Mouse (Mus musculus) lung, embryonic 16.5 days (tissue): Measurements from ENCODE around the gene Fndc3a. TPM values are rescaled to one million over a fixed set of nuclear protein-coding genes. Genes with fewer than 3 reads are reported as not detected.

Source experiments
- ATAC-seq: fragments of 200-750 bp; cut with Nextera tagmentation; 2 replicates; pipeline ENCODE4 v1.8.0; 2017; ENCODE audit warnings: low read depth, mild to moderate bottlenecking, moderate library complexity
- H3K27ac ChIP-seq: fragments of 300-500 bp; sonication (generic); 2 replicates; pipeline ENCODE4 v1.5.1; 2014; ENCODE audit warnings: mild to moderate bottlenecking, control low read depth, low read length
- H3K27me3 ChIP-seq: fragments of 300-500 bp; sonication (generic); 2 replicates; pipeline ENCODE4 v1.6.1; 2014; ENCODE audit warnings: low read depth, low read length, mixed read lengths; ENCODE audit not compliant: control insufficient read depth, insufficient read depth
- H3K36me3 ChIP-seq: fragments of 300-500 bp; sonication (generic); 2 replicates; pipeline ENCODE4 v1.6.1; 2014; ENCODE audit warnings: low read length; ENCODE audit not compliant: control insufficient read depth, insufficient read depth
- H3K4me1 ChIP-seq: fragments of 300-500 bp; sonication (generic); replicated peaks from 2 replicates; pipeline ENCODE4 v1.6.1; 2014; ENCODE audit warnings: low read length, mixed read lengths; ENCODE audit not compliant: control insufficient read depth, insufficient read depth
- H3K4me2 ChIP-seq: fragments of 300-500 bp; sonication (generic); 2 replicates; pipeline ENCODE4 v1.6.1; 2014; ENCODE audit warnings: low read depth, low read length, control low read depth
- H3K4me3 ChIP-seq: fragments of 300-500 bp; sonication (generic); 2 replicates; pipeline ENCODE4 v1.5.1; 2014; ENCODE audit warnings: mild to moderate bottlenecking, low read length, control low read depth
- H3K9ac ChIP-seq: fragments of 300-500 bp; sonication (generic); 2 replicates; pipeline ENCODE4 v1.6.1; 2014; ENCODE audit warnings: low read length, control low read depth
- H3K9me3 ChIP-seq: fragments of 300-500 bp; sonication (generic); 2 replicates; pipeline ENCODE4 v1.6.1; 2016; ENCODE audit warnings: low read length; ENCODE audit not compliant: control insufficient read depth
- WGBS: fragments of 180-500 bp; shearing (Covaris S2); extraction: QIAGEN DNeasy Blood & Tissue Kit; methylation state at CpG from one replicate; pipeline ENCODE4 v1.1.7; 2014; 5-methylcytosine and 5-hydroxymethylcytosine counted together
- polyA plus RNA-seq: library from polyadenylated mRNA; unstranded; fragments of >200 nt; fragmentation: Nextera tagmentation; extraction: Ambion mirVana; gene quantifications from 2 replicates; pipeline ENCODE4 v1.2.1, GENCODE M21; 2015

Gene Fndc3a
- polyA plus RNA-seq, 1 experiment from 2014 or later, result 36.0 TPM

- H3K9me3 ChIP-seq, result no peaks in the 10 kb centered on the region
Measured at GRCm38 (mm10) chr14:72625411-72625810, 84.4 kb downstream of the Fndc3a start.

DNA sequence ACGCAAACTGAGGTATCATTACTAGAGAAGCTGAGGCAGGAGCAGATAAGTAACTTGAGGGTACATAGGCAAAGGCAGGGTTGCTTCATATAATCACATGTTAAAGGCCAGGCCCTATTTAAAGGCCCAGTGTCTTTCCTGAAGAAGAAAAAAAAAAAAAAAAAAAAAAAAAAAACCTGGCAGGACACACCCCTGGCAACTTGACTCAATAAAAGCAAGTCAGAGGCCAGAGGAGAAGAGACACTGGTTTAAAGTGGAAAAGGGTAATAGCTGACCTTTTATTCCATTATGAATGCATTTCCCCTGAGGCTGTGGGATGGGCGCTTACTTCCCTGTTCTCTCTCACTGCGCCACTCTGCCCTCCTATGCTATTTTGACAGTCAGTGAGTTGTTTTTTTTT, 105.7 kb downstream of the Fndc3a start:
- no peak overlapping the region for H3K27ac ChIP-seq
- H3K4me3 ChIP-seq, result no peak overlapping the region
- H3K9ac ChIP-seq, result no peak overlapping the region
- H3K36me3 ChIP-seq, result no peaks in the 10 kb centered on the region
- H3K4me1 ChIP-seq, result peaks cover 8% of the 10 kb centered on the region
- ATAC-seq, result no peak
- 93% methylated on average over 3 of the region's 3 CpGs for WGBS
- no peaks in the 10 kb centered on the region for H3K9me3 ChIP-seq
- no peaks in the 10 kb centered on the region for H3K27me3 ChIP-seq
- H3K4me2 ChIP-seq, result no peak overlapping the region

More at GRCm38 (mm10) chr14:72625411-72625810, 84.4 kb downstream of the Fndc3a start:
- H3K4me3 ChIP-seq, result no peak overlapping the region
- H3K9ac ChIP-seq, result no peak overlapping the region
- H3K27me3 ChIP-seq, result no peaks in the 10 kb centered on the region
- H3K4me2 ChIP-seq, result no peak overlapping the region
- no peak for ATAC-seq
- H3K36me3 ChIP-seq, result no peaks in the 10 kb centered on the region
- H3K27ac ChIP-seq, result no peak overlapping the region
- no peaks in the 10 kb centered on the region for H3K4me1 ChIP-seq

- peak overlapping the region; percentile 81 for H3K27ac ChIP-seq
- H3K9ac ChIP-seq, result peak overlapping the region; percentile 74
- peak; percentile 11; the same call in 1 of the 2 replicates for ATAC-seq
- 1% methylated on average over 8 of the region's 8 CpGs for WGBS
- H3K27me3 ChIP-seq, result no peaks in the 10 kb centered on the region
- H3K36me3 ChIP-seq, result no peaks in the 10 kb centered on the region
- no peaks in the 10 kb centered on the region for H3K9me3 ChIP-seq
- H3K4me3 ChIP-seq, result peak overlapping the region; percentile 65
- H3K4me1 ChIP-seq, result peaks cover 8% of the 10 kb centered on the region
- H3K4me2 ChIP-seq, result peak overlapping the region; percentile 60
Measured at GRCm38 (mm10) chr14:72603194-72603521, 106.6 kb downstream of the Fndc3a start.

- peak; percentile 97 for ATAC-seq
- Histone ChIP-seq H3K27ac (peak overlapping the region; percentile 81), H3K4me1 (peaks cover 8% of the 10 kb centered on the region), H3K9me3 (no peaks in the 10 kb centered on the region), H3K9ac (peak overlapping the region; percentile 74), H3K27me3 (no peaks in the 10 kb centered on the region), H3K36me3 (no peaks in the 10 kb centered on the region), H3K4me3 (peak overlapping the region; percentile 65), H3K4me2 (peak overlapping the region; percentile 60)
- 1% methylated on average over 20 of the region's 20 CpGs for WGBS
Measured at GRCm38 (mm10) chr14:72602521-72603193, 107.1 kb downstream of the Fndc3a start.

DNA sequence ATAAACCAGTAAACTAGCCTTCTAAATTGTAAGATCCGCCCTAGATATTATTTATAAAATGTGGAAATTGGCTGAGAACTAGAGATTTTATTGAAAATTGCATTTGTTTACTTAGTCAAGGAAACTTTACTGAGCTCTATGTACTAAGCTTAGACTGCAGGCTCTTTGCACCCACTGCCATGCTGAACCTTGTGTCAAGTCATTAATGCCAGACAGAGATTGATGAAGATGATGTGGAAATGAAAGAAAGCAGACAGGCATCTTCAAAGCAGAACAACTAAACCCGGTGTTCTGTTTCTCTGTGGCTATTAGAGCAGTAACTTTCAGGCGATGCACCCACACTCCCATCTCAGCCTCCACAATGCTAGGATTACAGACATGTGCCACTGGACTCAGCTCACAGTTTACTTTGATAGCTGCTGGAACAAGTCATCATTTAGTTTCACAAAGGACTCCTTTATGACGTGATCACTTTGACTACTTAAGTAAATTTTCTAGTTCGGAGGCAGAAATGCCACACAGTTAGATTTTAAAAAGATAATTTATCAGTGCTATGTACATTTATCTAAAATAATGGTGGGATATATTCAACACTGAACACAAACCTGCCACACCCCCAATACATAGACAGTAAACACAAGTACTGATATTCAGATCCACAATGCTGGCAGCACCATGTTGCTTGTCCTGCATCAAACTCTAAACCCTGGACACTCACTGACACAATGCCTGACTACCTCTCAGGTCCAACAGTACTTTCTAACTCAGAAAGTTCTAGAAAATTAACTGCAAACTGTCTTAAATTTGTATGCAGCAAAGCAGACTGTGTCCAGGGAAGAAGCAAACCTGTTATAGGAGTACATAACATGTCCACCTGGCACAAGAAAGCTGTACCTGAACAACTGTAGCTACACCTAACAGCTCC, 108.2 kb downstream of the Fndc3a start:
- Histone ChIP-seq H3K4me3 (peak overlapping the region; percentile 65), H3K4me2 (peak overlapping the region; percentile 60), H3K9ac (peak overlapping the region; percentile 38), H3K4me1 (peaks cover 8% of the 10 kb centered on the region), H3K27ac (no peak overlapping the region), H3K36me3 (no peaks in the 10 kb centered on the region), H3K9me3 (no peaks in the 10 kb centered on the region), H3K27me3 (no peaks in the 10 kb centered on the region)
- 39% methylated on average over 5 of the region's 5 CpGs for WGBS
- no peak; the same call in 1 of the 2 replicates for ATAC-seq

GRCm38 (mm10) chr14:72600375-72600774, 109.4 kb downstream of the Fndc3a start:
- WGBS, result 80% methylated on average over 6 of the region's 6 CpGs
- Histone ChIP-seq H3K9ac (no peak overlapping the region), H3K27ac (no peak overlapping the region), H3K4me3 (no peak overlapping the region), H3K9me3 (no peaks in the 10 kb centered on the region), H3K4me2 (no peak overlapping the region), H3K27me3 (no peaks in the 10 kb centered on the region), H3K4me1 (peaks cover 8% of the 10 kb centered on the region), H3K36me3 (no peaks in the 10 kb centered on the region)
- no peak for ATAC-seq

DNA sequence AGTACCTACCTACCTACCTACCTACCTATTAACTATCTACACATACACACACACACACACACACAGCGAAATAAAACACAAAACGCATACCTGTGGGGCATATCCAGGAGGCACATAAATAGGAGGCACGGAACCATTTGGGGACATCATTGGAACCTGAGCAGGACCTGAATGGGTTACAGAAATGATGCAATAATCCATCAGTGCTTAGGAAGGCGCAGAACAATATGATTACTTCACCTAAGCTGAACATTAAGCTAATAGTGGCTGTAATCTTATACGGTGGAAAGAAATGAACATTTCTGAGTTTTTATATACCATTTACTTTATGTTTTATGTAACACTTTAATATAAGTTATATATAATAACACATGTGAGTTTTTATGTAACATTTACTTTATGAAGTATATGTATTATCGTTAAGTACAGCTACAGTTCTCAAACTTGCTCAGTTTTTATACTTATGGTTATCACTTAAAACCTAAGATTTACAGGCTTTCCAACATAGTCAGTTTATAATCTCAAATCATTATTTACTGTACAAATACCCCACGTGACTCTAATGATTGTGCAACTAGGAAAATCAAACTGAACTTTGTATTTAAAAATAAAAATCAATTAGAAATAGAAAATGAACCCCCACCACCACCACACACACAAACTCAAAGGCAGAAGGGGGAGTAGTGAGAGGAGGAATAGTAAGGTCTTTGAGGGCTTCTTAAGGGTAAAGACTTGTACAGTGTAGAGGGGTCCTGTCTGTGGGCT, 110.6 kb downstream of the Fndc3a start:
- Histone ChIP-seq H3K4me3 (no peak overlapping the region), H3K9ac (no peak overlapping the region), H3K27me3 (no peaks in the 10 kb centered on the region), H3K4me1 (peaks cover 8% of the 10 kb centered on the region), H3K36me3 (no peaks in the 10 kb centered on the region), H3K27ac (no peak overlapping the region), H3K9me3 (no peaks in the 10 kb centered on the region), H3K4me2 (no peak overlapping the region)
- ATAC-seq, result no peak
- 88% methylated on average over 7 of the region's 7 CpGs for WGBS

DNA sequence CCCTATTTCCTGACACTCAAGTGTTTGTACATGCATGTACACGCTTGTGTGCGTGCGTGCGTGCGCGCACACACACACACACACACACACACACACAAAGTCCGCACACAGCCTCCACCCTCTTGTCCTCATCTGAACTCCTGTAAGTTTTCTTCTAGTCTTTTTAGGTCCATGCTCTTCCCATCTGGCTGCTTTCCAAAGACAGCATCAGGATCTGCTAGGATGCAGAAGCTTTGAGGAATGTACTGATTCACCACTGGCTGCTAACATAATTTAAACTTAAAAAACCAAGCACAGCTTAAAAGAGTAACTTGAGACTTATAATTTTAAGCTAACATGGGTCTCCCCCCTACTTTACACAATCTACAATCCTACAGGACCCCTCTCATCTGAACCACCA, 115.6 kb downstream of the Fndc3a start:
- Histone ChIP-seq H3K9ac (no peak overlapping the region), H3K4me3 (no peak overlapping the region), H3K4me2 (no peak overlapping the region), H3K36me3 (peaks cover 2% of the 10 kb centered on the region; the same call in 1 of the 2 replicates), H3K27me3 (no peaks in the 10 kb centered on the region), H3K27ac (no peak overlapping the region), H3K9me3 (no peaks in the 10 kb centered on the region), H3K4me1 (no peaks in the 10 kb centered on the region)
- ATAC-seq, result no peak
- 88% methylated on average over 7 of the region's 7 CpGs for WGBS

DNA sequence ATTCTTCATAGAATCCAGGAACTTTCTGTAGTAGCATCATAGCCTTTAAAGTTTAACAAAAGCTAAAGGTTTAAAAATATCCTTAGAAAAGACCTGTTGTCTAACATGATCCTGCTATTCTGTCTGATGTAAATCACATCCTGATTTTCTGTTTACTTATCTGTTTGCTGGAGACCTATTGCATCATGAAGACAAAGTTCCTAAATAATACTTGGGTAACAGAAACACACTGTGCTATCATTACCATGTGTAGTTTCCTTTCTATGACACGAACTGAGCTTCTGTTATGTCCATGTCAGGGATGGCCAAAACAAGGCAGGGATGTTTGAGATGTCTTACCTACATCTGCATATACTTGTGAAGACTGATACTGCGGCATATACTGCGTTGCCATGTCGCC, 120.4 kb downstream of the Fndc3a start:
- Histone ChIP-seq H3K9me3 (no peaks in the 10 kb centered on the region), H3K4me2 (no peak overlapping the region), H3K4me1 (no peaks in the 10 kb centered on the region), H3K27ac (no peak overlapping the region), H3K27me3 (no peaks in the 10 kb centered on the region), H3K4me3 (no peak overlapping the region), H3K9ac (no peak overlapping the region), H3K36me3 (peaks cover 7% of the 10 kb centered on the region)
- WGBS, result 94% methylated on average over 4 of the region's 4 CpGs
- ATAC-seq, result no peak
